9 mouse cellular contexts compared by ENCODE assay signal in the genomic region with DNA sequence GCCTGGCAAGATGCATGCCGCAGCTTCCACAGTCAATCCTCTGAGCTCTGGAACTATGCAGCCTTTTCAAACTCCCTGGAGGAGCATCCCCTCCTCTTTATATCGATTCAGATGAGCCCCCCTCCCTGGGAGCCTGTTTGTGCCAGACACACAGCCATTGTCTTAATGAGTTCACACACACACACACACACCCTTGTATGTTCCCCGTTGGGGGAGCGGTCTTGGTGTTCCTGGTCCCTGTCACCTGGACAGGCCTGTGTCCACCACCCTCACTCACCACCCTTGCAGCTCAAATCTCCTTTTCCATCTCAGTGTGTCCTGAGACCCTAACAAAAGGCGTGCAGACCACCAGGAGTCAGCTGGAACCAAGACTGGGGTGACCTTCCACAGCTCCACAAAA. TPM values are rescaled to one million over a fixed set of nuclear protein-coding genes. Genes with fewer than 3 reads are reported as not detected.
DNase-seq lines count a peak whose midpoint lies in the region; ATAC-seq and TF ChIP-seq lines count a peak whose summit lies in the region.
"Had no signal": no experiment of that assay in that cellular context is flagged by ENCODE, and none has a peak within 500 bp of the region (broad histone marks: within the 10 kb centered on the region; RNA-seq: fewer than 3 reads in every experiment).

No protein-coding gene starts in this region.

- no peak for TF ChIP-seq POLR2A in cerebellum, adult 2 months (IDR thresholded peaks at IDR 0.05; ENCODE audit: borderline replicate concordance, insufficient read depth, low read length)

- no peaks in the 10 kb centered on the region for H3K27me3 ChIP-seq in cerebellum, adult 2 months (ENCODE audit: control insufficient read depth, insufficient read depth, low read length)
- peaks cover 71% of the 10 kb centered on the region for H3K27me3 ChIP-seq in lung, embryonic 15.5 days
- H3K27me3 ChIP-seq in limb, embryonic 11.5 days (ENCODE audit: control insufficient read depth, insufficient read depth, low read length) = peaks cover 33% of the 10 kb centered on the region
- H3K27me3 ChIP-seq in lung, postnatal 0 days (replicated peaks; ENCODE audit: insufficient read depth, low read length) = peaks cover 17% of the 10 kb centered on the region

- DNase-seq in cerebellum, adult 2 months = no peak
- DNase-seq in cerebellum, adult 8-10 months = no peak
- DNase-seq in lung, adult 18-20 months = no peak
- DNase-seq in limb, embryonic 11.5 days (ENCODE audit: low spot score) = no peak
- DNase-seq in embryo, embryonic 10.5 days (ENCODE audit: low spot score) = no peak
- DNase-seq in lung, postnatal 0 days (ENCODE audit: low spot score) = no peak

- no peak overlapping the region for H3K9ac ChIP-seq in lung, embryonic 15.5 days
- H3K9ac ChIP-seq in limb, embryonic 11.5 days (ENCODE audit: low read length) = no peak overlapping the region
- H3K9ac ChIP-seq in lung, postnatal 0 days (replicated peaks; ENCODE audit: low read depth) = no peak overlapping the region

- no peak for TF ChIP-seq EP300 in lung, postnatal 0 days (IDR thresholded peaks at IDR 0.05)

- H3K27ac ChIP-seq in cerebellum, adult 2 months (ENCODE audit: insufficient read depth, low read length) = no peak overlapping the region
- H3K27ac ChIP-seq in lung, embryonic 15.5 days = no peak overlapping the region
- no peak overlapping the region for H3K27ac ChIP-seq in limb, embryonic 11.5 days (replicated peaks; ENCODE audit: low read depth, low read length)
- no peak overlapping the region for H3K27ac ChIP-seq in lung, postnatal 0 days (ENCODE audit: low read length)

- peak overlapping the region; percentile 86; the same call in 1 of the 2 replicates for H3K4me2 ChIP-seq in lung, embryonic 15.5 days
- H3K4me2 ChIP-seq in limb, embryonic 11.5 days (ENCODE audit: low read depth, severe bottlenecking) = 0 out of 2 replicates have a peak overlapping the region, but pooled peaks have one; percentile 53
- H3K4me2 ChIP-seq in lung, postnatal 0 days (replicated peaks; ENCODE audit: low read depth, low read length) = no peak overlapping the region

- 52% methylated on average over 5 of the region's 5 CpGs for WGBS in cerebellum, adult 2 months
- 47% methylated on average over 5 of the region's 5 CpGs for WGBS in lung, embryonic 15.5 days
- 55% methylated on average over 5 of the region's 5 CpGs for WGBS in limb, embryonic 11.5 days
- WGBS in lung, postnatal 0 days = 59% methylated on average over 5 of the region's 5 CpGs

- no peaks in the 10 kb centered on the region for H3K36me3 ChIP-seq in lung, embryonic 15.5 days
- H3K36me3 ChIP-seq in limb, embryonic 11.5 days (ENCODE audit: control insufficient read depth, insufficient read depth, low read length) = no peaks in the 10 kb centered on the region
- H3K36me3 ChIP-seq in lung, postnatal 0 days (ENCODE audit: insufficient read depth, low read length) = no peaks in the 10 kb centered on the region

- no peak for TF ChIP-seq CTCF in cerebellum, adult 2 months (IDR thresholded peaks at IDR 0.05; ENCODE audit: borderline replicate concordance, insufficient read depth, low read depth, low read length)
- no peak for TF ChIP-seq CTCF in lung, postnatal 0 days (IDR thresholded peaks at IDR 0.05)

- H3K4me3 ChIP-seq in cerebellum, adult 2 months (replicated peaks; ENCODE audit: insufficient read depth, low read depth, low read length) = peak overlapping the region; percentile 88
- no peak overlapping the region for H3K4me3 ChIP-seq in lung, embryonic 15.5 days
- H3K4me3 ChIP-seq in limb, embryonic 11.5 days (ENCODE audit: low read depth, low read length) = no peak overlapping the region
- H3K4me3 ChIP-seq in lung, postnatal 0 days (ENCODE audit: low read depth, low read length) = no peak overlapping the region

- no peaks in the 10 kb centered on the region for H3K9me3 ChIP-seq in lung, embryonic 15.5 days
- H3K9me3 ChIP-seq in limb, embryonic 11.5 days (ENCODE audit: control insufficient read depth, low read length) = no peaks in the 10 kb centered on the region
- no peaks in the 10 kb centered on the region for H3K9me3 ChIP-seq in lung, postnatal 0 days (ENCODE audit: low read length)

- H3K4me1 ChIP-seq in cerebellum, adult 2 months (ENCODE audit: control insufficient read depth, insufficient read depth, low read length) = peaks cover 6% of the 10 kb centered on the region
- peaks cover 16% of the 10 kb centered on the region for H3K4me1 ChIP-seq in lung, embryonic 15.5 days
- peaks cover 11% of the 10 kb centered on the region for H3K4me1 ChIP-seq in limb, embryonic 11.5 days (ENCODE audit: control insufficient read depth, insufficient read depth, low read length)
- H3K4me1 ChIP-seq in lung, postnatal 0 days (ENCODE audit: insufficient read depth, low read depth, low read length) = peaks cover 4% of the 10 kb centered on the region; the same call in 1 of the 2 replicates

- no peak for ATAC-seq in lung, embryonic 15.5 days (ENCODE audit: borderline replicate concordance, extremely low read depth, low FRiP score, low TSS enrichment)
- ATAC-seq in limb, embryonic 11.5 days (ENCODE audit: insufficient number of reproducible peaks, low FRiP score, low TSS enrichment, low read depth) = no peak
- no peak for ATAC-seq in monocyte, adult 5-6 weeks (replicated peaks; ENCODE audit: insufficient number of reproducible peaks, low FRiP score, low TSS enrichment, poor library complexity, severe bottlenecking)
- no peak for ATAC-seq in lung, postnatal 0 days

RNA-seq across cellular contexts. Expression of a gene that starts 2.1 kb away (rescaled TPM):
- 31.9 and 36.7 TPM in 2 replicates for polyA plus RNA-seq in cerebellum, adult 2 months (2012; rRNA removed)
- polyA plus RNA-seq in lung, embryonic 15.5 days (2015; fragmentation: Nextera tagmentation; extraction: Ambion mirVana) = 2.4 and 3.6 TPM in 2 replicates
- 3.0 and 3.7 TPM in 2 replicates for polyA plus RNA-seq in limb, embryonic 11.5 days (2014; fragmentation: Nextera tagmentation; extraction: Ambion mirVana)
- total RNA-seq in monocyte, adult 5-6 weeks (2017) = not detected in 3 replicates
- polyA plus RNA-seq in lung, postnatal 0 days (2015; fragmentation: Nextera tagmentation; extraction: Ambion mirVana) = 0.47 and 0.75 TPM in 2 replicates

RNA-seq across cellular contexts. Expression of a gene that starts 53.0 kb away (rescaled TPM):
- 0.92 and 1.6 TPM in 2 replicates for polyA plus RNA-seq in cerebellum, adult 2 months (2012; rRNA removed)
- polyA plus RNA-seq in lung, embryonic 15.5 days (2015; fragmentation: Nextera tagmentation; extraction: Ambion mirVana) = 30.4 and 142 TPM in 2 replicates
- 3.4 TPM in 1 of 2 replicates, not detected in the other for polyA plus RNA-seq in limb, embryonic 11.5 days (2014; fragmentation: Nextera tagmentation; extraction: Ambion mirVana)
- not detected in 3 replicates for total RNA-seq in monocyte, adult 5-6 weeks (2017)
- 2.8 and 3.5 TPM in 2 replicates for polyA plus RNA-seq in lung, postnatal 0 days (2015; fragmentation: Nextera tagmentation; extraction: Ambion mirVana)
- total RNA-seq: megakaryocyte progenitor cell, adult 5-6 weeks had no signal
